Mouse (Mus musculus) CH12.LX (cell line): ENCODE data around the gene Ppp4r3b.

ENCODE experiments used
- CHD1 ChIP-seq: IDR thresholded peaks from 2 replicates; pipeline ENCODE4 v1.6.1; 2012; ENCODE audit warnings: low read depth, low read length, improper control_type of control experiment, inconsistent platforms
- CTCF ChIP-seq, 2 experiments: IDR thresholded peaks in 1 of 2; conservative IDR thresholded peaks in 1 of 2; 2 replicates each; pipeline ENCODE4 v1.5.1; 2011 to 2012; ENCODE audit warnings: low read depth in 2 of 2, low read length in 2 of 2, improper control_type of control experiment in 1 of 2, inconsistent platforms in 1 of 2, mild to moderate bottlenecking in 1 of 2, moderate library complexity in 1 of 2
- ELF1 ChIP-seq: IDR thresholded peaks from 2 replicates; pipeline ENCODE4 v1.6.1; 2014; ENCODE audit warnings: low read depth, mild to moderate bottlenecking, inconsistent platforms, low read length, improper control_type of control experiment
- EP300 ChIP-seq: IDR thresholded peaks from 2 replicates; pipeline ENCODE4 v1.6.1; 2011; ENCODE audit warnings: low read length, improper control_type of control experiment
- MAFK ChIP-seq: IDR thresholded peaks from 2 replicates; pipeline ENCODE4 v1.6.1; 2011; ENCODE audit warnings: low read length, improper control_type of control experiment; ENCODE audit not compliant: insufficient replicate concordance
- MAX ChIP-seq: IDR thresholded peaks from 2 replicates; pipeline ENCODE4 v1.6.1; 2011; ENCODE audit warnings: low read length, improper control_type of control experiment
- MAZ ChIP-seq: IDR thresholded peaks from 2 replicates; pipeline ENCODE4 v1.6.1; 2012; ENCODE audit warnings: low read depth, mild to moderate bottlenecking, inconsistent platforms, low read length, improper control_type of control experiment, moderate library complexity
- POLR2A ChIP-seq: IDR thresholded peaks from 2 replicates; pipeline ENCODE4 v1.6.1; 2011; ENCODE audit warnings: low read depth, mild to moderate bottlenecking, improper control_type of control experiment, low read length
- RCOR1 ChIP-seq: conservative IDR thresholded peaks from 2 replicates; pipeline ENCODE4 v1.6.1; 2012; ENCODE audit warnings: low read depth, mild to moderate bottlenecking, inconsistent platforms, low read length, improper control_type of control experiment
- SMC3 ChIP-seq: IDR thresholded peaks from 2 replicates; pipeline ENCODE4 v1.6.1; 2011; ENCODE audit warnings: low read depth, low read length, improper control_type of control experiment
- UBTF ChIP-seq: IDR thresholded peaks from 2 replicates; pipeline ENCODE4 v1.6.1; 2012; ENCODE audit warnings: low read depth, mild to moderate bottlenecking, inconsistent platforms, low read length, improper control_type of control experiment, moderate library complexity
- ZKSCAN1 ChIP-seq: IDR thresholded peaks from 2 replicates; pipeline ENCODE4 v1.6.1; 2012; ENCODE audit warnings: low read depth, inconsistent platforms, low read length, improper control_type of control experiment, borderline replicate concordance

DNA sequence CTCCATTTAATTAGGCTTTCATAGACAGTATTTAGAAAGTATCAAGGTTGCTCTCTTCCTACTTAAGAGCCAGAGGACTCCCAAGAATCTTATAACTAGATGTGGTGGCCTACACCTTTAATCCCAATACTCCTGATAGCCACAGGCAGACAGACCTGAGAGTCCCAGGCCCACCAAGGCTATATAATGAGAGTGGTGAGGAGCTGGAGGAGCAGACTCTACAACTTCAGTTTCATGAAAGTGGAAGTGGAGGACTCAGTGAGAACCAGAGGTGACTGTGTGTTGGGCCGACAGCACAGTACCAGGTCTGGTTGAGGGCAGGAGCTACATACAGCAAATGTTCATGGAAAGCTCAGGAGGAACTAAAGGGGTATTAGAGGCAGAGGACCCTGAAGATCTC is 75.0 kb downstream of the Ppp4r3b start:
- no peak for TF ChIP-seq ZKSCAN1
- no peak for TF ChIP-seq EP300
- no peak for TF ChIP-seq ELF1
- TF ChIP-seq MAZ: no peak
- no peak for TF ChIP-seq CTCF (conservative IDR thresholded peaks at IDR 0.05 in 1 of 2, IDR thresholded peaks at IDR 0.05 in 1 of 2; ENCODE audit: low read depth in 2 of 2, low read length in 2 of 2)
- TF ChIP-seq MAFK: no peak
- no peak for TF ChIP-seq POLR2A
- no peak for TF ChIP-seq MAX
- TF ChIP-seq UBTF: no peak
- TF ChIP-seq RCOR1: no peak
- no peak for TF ChIP-seq CHD1
- no peak for TF ChIP-seq SMC3
